Mouse (Mus musculus) Muller cell, postnatal 12 days (primary cell): Measurements from ENCODE around the gene Slc25a17.

Experiments
- DNase-seq: peaks from one replicate; pipeline ENCODE4 v3.0.0-alpha.2; 2015; ENCODE audit errors: inconsistent ontology term

The Slc25a17 gene

GRCm38 (mm10) chr15:81302151-81302808 lies 58.3 kb downstream of the Slc25a17 start:
- no peak for DNase-seq

- no peak for DNase-seq
Observed at GRCm38 (mm10) chr15:81301193-81302070, 59.2 kb downstream of the Slc25a17 start.

GRCm38 (mm10) chr15:81300520-81301069 lies 60.0 kb downstream of the Slc25a17 start:
- DNase-seq = no peak

GRCm38 (mm10) chr15:81299549-81299948 lies 61.1 kb downstream of the Slc25a17 start:
- no peak for DNase-seq

GRCm38 (mm10) chr15:81298213-81298612 lies 62.4 kb downstream of the Slc25a17 start:
- DNase-seq = no peak

- no peak for DNase-seq
Observed at GRCm38 (mm10) chr15:81297543-81297942, 63.1 kb downstream of the Slc25a17 start.

GRCm38 (mm10) chr15:81294897-81295296 lies 65.7 kb downstream of the Slc25a17 start:
- no peak for DNase-seq

GRCm38 (mm10) chr15:81294386-81294785 lies 66.2 kb downstream of the Slc25a17 start:
- DNase-seq = no peak

- DNase-seq = no peak
Observed at GRCm38 (mm10) chr15:81290747-81291146, 69.9 kb downstream of the Slc25a17 start.

- DNase-seq = no peak
Observed at GRCm38 (mm10) chr15:81290230-81290629, 70.4 kb downstream of the Slc25a17 start.

- no peak for DNase-seq
Observed at GRCm38 (mm10) chr15:81284121-81284734, 76.4 kb downstream of the Slc25a17 start.

- DNase-seq = no peak
Observed at GRCm38 (mm10) chr15:81278699-81279098, 81.9 kb downstream of the Slc25a17 start.

- DNase-seq = no peak
Observed at GRCm38 (mm10) chr15:81277928-81278327, 82.7 kb downstream of the Slc25a17 start.

- no peak for DNase-seq
Observed at GRCm38 (mm10) chr15:81273361-81273760, 87.3 kb downstream of the Slc25a17 start.

- peak; percentile 89 for DNase-seq
Observed at GRCm38 (mm10) chr15:81272305-81273053, 88.1 kb downstream of the Slc25a17 start.
